Mouse (Mus musculus) neural tube, embryonic 11.5 days (tissue): ENCODE results near the gene Sh2d1b2. TPM values are rescaled to one million over a fixed set of nuclear protein-coding genes. Genes with fewer than 3 reads are reported as not detected.
"Not testable (repeated sequence)": the region's sequence is repeated elsewhere in the genome, so short reads cannot be mapped to it uniquely, and the experiment has no call there.

Experiments used
- ATAC-seq: fragments of 200-750 bp; cut with Nextera tagmentation; 2 replicates; pipeline ENCODE4 v1.8.0; 2017; ENCODE audit warnings: moderate number of reproducible peaks, mild to moderate bottlenecking, moderate TSS enrichment, moderate library complexity; ENCODE audit not compliant: insufficient read depth, low FRiP score, low TSS enrichment
- DNase-seq: peaks from one replicate; pipeline ENCODE4 v3.0.0-alpha.2; 2015; ENCODE audit warnings: low spot score
- H3K27ac ChIP-seq: fragments of 300-500 bp; sonication (generic); 2 replicates; pipeline ENCODE4 v1.5.1; 2014; ENCODE audit warnings: low read depth, mild to moderate bottlenecking, low read length
- H3K27me3 ChIP-seq: fragments of 300-500 bp; sonication (generic); 2 replicates; pipeline ENCODE4 v1.6.1; 2014; ENCODE audit warnings: mild to moderate bottlenecking, low read length, mixed read lengths; ENCODE audit not compliant: control insufficient read depth, insufficient read depth
- H3K36me3 ChIP-seq: fragments of 300-500 bp; sonication (generic); 2 replicates; pipeline ENCODE4 v1.6.1; 2014; ENCODE audit warnings: mild to moderate bottlenecking, low read length, moderate library complexity, mixed read lengths; ENCODE audit not compliant: control insufficient read depth, insufficient read depth
- H3K4me1 ChIP-seq: fragments of 300-500 bp; sonication (generic); 2 replicates; pipeline ENCODE4 v1.6.1; 2014; ENCODE audit warnings: low read length, mixed read lengths; ENCODE audit not compliant: control insufficient read depth, insufficient read depth
- H3K4me2 ChIP-seq: fragments of 300-500 bp; sonication (generic); 2 replicates; pipeline ENCODE4 v1.6.1; 2014; ENCODE audit warnings: low read depth, mild to moderate bottlenecking, moderate library complexity
- H3K4me3 ChIP-seq: fragments of 300-500 bp; sonication (generic); 2 replicates; pipeline ENCODE4 v1.5.1; 2014; ENCODE audit warnings: low read depth, low read length
- H3K9ac ChIP-seq: fragments of 300-500 bp; sonication (generic); 2 replicates; pipeline ENCODE4 v1.6.1; 2014; ENCODE audit warnings: mild to moderate bottlenecking, low read length
- H3K9me3 ChIP-seq: fragments of 300-500 bp; sonication (generic); 2 replicates; pipeline ENCODE4 v1.6.1; 2016; ENCODE audit warnings: low read length; ENCODE audit not compliant: control insufficient read depth
- WGBS: fragments of 180-500 bp; shearing (Covaris S2); extraction: QIAGEN DNeasy Blood & Tissue Kit; methylation state at CpG from one replicate; pipeline ENCODE4 v1.1.7; 2014; 5-methylcytosine and 5-hydroxymethylcytosine counted together
- polyA plus RNA-seq: library from polyadenylated mRNA; unstranded; fragments of >200 nt; fragmentation: Nextera tagmentation; extraction: Ambion mirVana; gene quantifications from 2 replicates; pipeline ENCODE4 v1.2.1, GENCODE M21; 2014

Sh2d1b2 gene
- not detected in 2 replicates for polyA plus RNA-seq

- not testable (repeated sequence) for H3K4me1 ChIP-seq, H3K36me3 ChIP-seq, H3K9me3 ChIP-seq, H3K4me2 ChIP-seq, H3K9ac ChIP-seq, DNase-seq, H3K27me3 ChIP-seq, H3K4me3 ChIP-seq, ATAC-seq, H3K27ac ChIP-seq
- 85% methylated on average over 5 of the region's 6 CpGs for WGBS
Measured at GRCm38 (mm10) chr1:170232688-170233087, at the start of gene Sh2d1b2. Gene Sh2d1b2, plus strand, starts transcription at chr1:170232749.

GRCm38 (mm10) chr1:170185137-170185536 lies 47.4 kb upstream of the Sh2d1b2 start:
- no peak for DNase-seq
- H3K27me3 ChIP-seq: no peaks in the 10 kb centered on the region
- H3K4me1 ChIP-seq: no peaks in the 10 kb centered on the region
- H3K36me3 ChIP-seq: no peaks in the 10 kb centered on the region
- H3K4me2 ChIP-seq: no peak overlapping the region
- ATAC-seq: no peak
- H3K9me3 ChIP-seq: no peaks in the 10 kb centered on the region
- H3K27ac ChIP-seq: no peak overlapping the region
- WGBS: 95% methylated on average over 3 of the region's 3 CpGs
- H3K9ac ChIP-seq: no peak overlapping the region
- no peak overlapping the region for H3K4me3 ChIP-seq

- Histone ChIP-seq H3K27ac (no peak overlapping the region), H3K36me3 (no peaks in the 10 kb centered on the region), H3K9me3 (no peaks in the 10 kb centered on the region), H3K27me3 (no peaks in the 10 kb centered on the region), H3K4me2 (no peak overlapping the region), H3K9ac (no peak overlapping the region), H3K4me3 (no peak overlapping the region), H3K4me1 (no peaks in the 10 kb centered on the region)
- ATAC-seq: no peak
- WGBS: 89% methylated on average over 5 of the region's 5 CpGs
- DNase-seq: no peak
Measured at GRCm38 (mm10) chr1:170186531-170186930, 46.0 kb upstream of the Sh2d1b2 start.

- H3K27me3 ChIP-seq: no peaks in the 10 kb centered on the region
Measured at GRCm38 (mm10) chr1:170188601-170189000, 43.9 kb upstream of the Sh2d1b2 start.

GRCm38 (mm10) chr1:170190225-170190624 lies 42.3 kb upstream of the Sh2d1b2 start:
- Histone ChIP-seq H3K36me3 (peaks cover 6% of the 10 kb centered on the region; the same call in 1 of the 2 replicates), H3K4me2 (no peak overlapping the region), H3K9me3 (no peaks in the 10 kb centered on the region), H3K4me3 (no peak overlapping the region), H3K27ac (no peak overlapping the region), H3K4me1 (no peaks in the 10 kb centered on the region), H3K27me3 (no peaks in the 10 kb centered on the region), H3K9ac (no peak overlapping the region)
- WGBS: 85% methylated on average over 4 of the region's 4 CpGs
- ATAC-seq: no peak
- no peak for DNase-seq

More at GRCm38 (mm10) chr1:170188601-170189000, 43.9 kb upstream of the Sh2d1b2 start:
- H3K9me3 ChIP-seq: no peaks in the 10 kb centered on the region
- no peaks in the 10 kb centered on the region for H3K4me1 ChIP-seq
- no peak overlapping the region for H3K27ac ChIP-seq
- no peak overlapping the region for H3K9ac ChIP-seq
- H3K4me3 ChIP-seq: no peak overlapping the region
- DNase-seq: no peak
- H3K4me2 ChIP-seq: no peak overlapping the region
- no peak for ATAC-seq
- WGBS: 81% methylated on average over 11 of the region's 11 CpGs
- H3K36me3 ChIP-seq: 0 out of 2 replicates have a peak, but pooled peaks cover 2% of the 10 kb centered on the region

- H3K27ac ChIP-seq: no peak overlapping the region
- H3K9ac ChIP-seq: no peak overlapping the region
- no peaks in the 10 kb centered on the region for H3K27me3 ChIP-seq
- 85% methylated on average over 1 of the region's 1 CpGs for WGBS
- ATAC-seq (no peak), DNase-seq (no peak)
- H3K4me1 ChIP-seq: no peaks in the 10 kb centered on the region
- peaks cover 7% of the 10 kb centered on the region; the same call in 1 of the 2 replicates for H3K36me3 ChIP-seq
- no peak overlapping the region for H3K4me2 ChIP-seq
- H3K9me3 ChIP-seq: no peaks in the 10 kb centered on the region
- no peak overlapping the region for H3K4me3 ChIP-seq
Measured at GRCm38 (mm10) chr1:170191925-170192324, 40.6 kb upstream of the Sh2d1b2 start.

GRCm38 (mm10) chr1:170196211-170196610 lies 36.3 kb upstream of the Sh2d1b2 start:
- H3K9ac ChIP-seq: no peak overlapping the region
- H3K4me1 ChIP-seq: no peaks in the 10 kb centered on the region
- no peaks in the 10 kb centered on the region for H3K27me3 ChIP-seq
- H3K36me3 ChIP-seq: peaks cover 10% of the 10 kb centered on the region; the same call in 1 of the 2 replicates
- 94% methylated on average over 8 of the region's 8 CpGs for WGBS
- no peak overlapping the region for H3K4me2 ChIP-seq
- H3K9me3 ChIP-seq: no peaks in the 10 kb centered on the region
- DNase-seq: no peak
- H3K4me3 ChIP-seq: no peak overlapping the region
- no peak for ATAC-seq
- no peak overlapping the region for H3K27ac ChIP-seq

- DNase-seq (peak; percentile 25), ATAC-seq (no peak)
- no peak overlapping the region for H3K4me3 ChIP-seq
- H3K27ac ChIP-seq: no peak overlapping the region
- no peak overlapping the region for H3K9ac ChIP-seq
- H3K4me1 ChIP-seq: no peaks in the 10 kb centered on the region
- H3K27me3 ChIP-seq: no peaks in the 10 kb centered on the region
- H3K9me3 ChIP-seq: no peaks in the 10 kb centered on the region
- H3K36me3 ChIP-seq: peaks cover 9% of the 10 kb centered on the region; the same call in 1 of the 2 replicates
- H3K4me2 ChIP-seq: no peak overlapping the region
- 78% methylated on average over 3 of the region's 3 CpGs for WGBS
Measured at GRCm38 (mm10) chr1:170200379-170200778, 32.2 kb upstream of the Sh2d1b2 start.

- H3K27me3 ChIP-seq: no peaks in the 10 kb centered on the region
- no peak overlapping the region for H3K4me3 ChIP-seq
- ATAC-seq: no peak
- H3K9ac ChIP-seq: no peak overlapping the region
- no peaks in the 10 kb centered on the region for H3K4me1 ChIP-seq
- H3K4me2 ChIP-seq: no peak overlapping the region
- DNase-seq: no peak
- H3K9me3 ChIP-seq: no peaks in the 10 kb centered on the region
- WGBS: 95% methylated on average over 6 of the region's 6 CpGs
- peaks cover 12% of the 10 kb centered on the region for H3K36me3 ChIP-seq
- no peak overlapping the region for H3K27ac ChIP-seq
Measured at GRCm38 (mm10) chr1:170206395-170206794, 26.2 kb upstream of the Sh2d1b2 start.
